Mouse (Mus musculus) monocyte, adult 2 months (primary cell): ENCODE data around the gene Crlf3.

Experiments used
- DNase-seq, 2 experiments: peaks; one replicate each; pipeline ENCODE4 v3.0.0; 2022; ENCODE audit warnings: low spot score in 2 of 2, low read depth in 1 of 2

Gene Crlf3

DNA sequence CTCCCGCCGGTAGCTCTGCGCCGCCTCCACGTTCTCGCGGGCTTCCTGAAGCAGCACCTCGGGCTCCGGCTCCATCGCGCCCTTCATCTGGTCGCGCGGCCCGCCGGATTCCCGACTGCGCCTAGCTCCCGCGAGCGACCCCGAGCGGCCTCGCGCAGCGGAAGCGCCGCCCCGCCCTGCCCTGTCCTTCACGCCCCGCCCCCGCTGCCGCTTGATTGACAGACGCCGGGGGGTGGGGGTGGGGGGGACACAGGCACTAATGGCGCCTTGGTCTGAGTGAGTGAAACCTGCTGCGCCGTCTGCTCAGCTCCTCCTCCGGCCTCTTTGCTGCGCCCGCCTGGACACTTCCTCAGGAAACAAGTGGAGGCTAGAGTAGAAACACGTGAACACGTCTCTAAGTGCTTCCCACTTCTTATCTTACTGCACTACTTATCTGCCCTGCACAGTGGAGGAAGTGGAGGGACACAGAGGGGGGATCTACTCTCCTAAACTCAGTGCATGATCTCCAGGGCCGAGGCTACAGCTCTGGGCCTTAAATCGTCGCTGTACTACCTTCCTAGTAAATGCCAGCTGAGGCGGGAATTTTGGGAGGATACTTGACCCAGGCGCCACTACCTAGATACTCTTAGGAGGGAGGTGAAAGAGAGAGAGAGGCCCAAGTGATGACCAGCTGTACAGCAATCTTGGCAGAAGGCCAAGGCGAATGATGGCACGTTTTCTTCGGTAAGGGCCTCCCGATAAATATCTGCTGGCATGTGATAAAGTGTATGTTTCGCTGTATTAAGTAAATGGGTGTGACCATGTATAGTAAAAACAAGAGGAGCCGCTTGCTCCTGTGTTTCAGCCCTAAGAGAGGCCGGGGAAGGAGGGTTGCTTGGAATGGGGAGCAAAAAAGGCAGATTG lies at the start of gene Crlf3:
Gene Crlf3 (minus strand): TSS at position 166 of the 903 bp plus-strand sequence.
- DNase-seq, result peak; percentile 79 to 89

DNA sequence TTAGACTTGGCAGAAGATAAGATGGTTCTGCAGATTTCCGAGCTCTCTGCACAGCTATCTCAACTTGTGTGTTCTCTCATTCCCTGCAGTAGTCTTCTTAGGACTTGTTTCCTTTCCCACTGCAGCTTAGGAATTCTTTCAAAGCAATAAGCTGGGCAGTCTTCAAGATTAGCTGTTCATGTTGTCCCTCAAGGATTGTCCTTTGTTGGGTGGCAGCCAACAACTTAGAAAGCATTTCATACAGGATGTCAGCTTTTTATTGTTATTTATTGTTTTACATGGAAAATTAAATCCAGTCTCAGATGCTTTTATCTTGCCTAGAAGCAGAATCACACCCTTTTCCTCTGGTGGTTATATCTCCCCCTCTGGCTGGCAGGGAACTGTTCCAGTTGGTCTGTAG lies 35.6 kb upstream of the Crlf3 start:
- DNase-seq, result no peak

DNA sequence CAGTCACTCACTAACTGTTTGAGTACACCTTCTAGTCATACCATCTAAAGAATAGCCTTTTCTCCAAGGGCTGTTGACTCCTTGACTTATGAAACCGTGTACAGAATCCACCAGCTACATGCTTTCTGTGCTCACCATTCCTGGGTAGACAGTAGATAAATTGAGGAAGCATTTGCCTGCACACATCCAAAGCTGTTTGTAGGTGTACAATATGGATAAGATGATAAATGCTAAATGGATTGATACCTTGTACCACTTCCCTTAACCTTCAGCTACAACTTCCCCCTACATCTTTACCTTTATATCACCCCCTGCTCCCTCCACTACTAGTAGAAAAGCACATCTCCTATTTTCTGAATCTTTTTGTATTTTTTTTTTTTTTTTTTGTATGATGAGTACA lies 23.6 kb upstream of the Crlf3 start:
- no peak for DNase-seq

DNA sequence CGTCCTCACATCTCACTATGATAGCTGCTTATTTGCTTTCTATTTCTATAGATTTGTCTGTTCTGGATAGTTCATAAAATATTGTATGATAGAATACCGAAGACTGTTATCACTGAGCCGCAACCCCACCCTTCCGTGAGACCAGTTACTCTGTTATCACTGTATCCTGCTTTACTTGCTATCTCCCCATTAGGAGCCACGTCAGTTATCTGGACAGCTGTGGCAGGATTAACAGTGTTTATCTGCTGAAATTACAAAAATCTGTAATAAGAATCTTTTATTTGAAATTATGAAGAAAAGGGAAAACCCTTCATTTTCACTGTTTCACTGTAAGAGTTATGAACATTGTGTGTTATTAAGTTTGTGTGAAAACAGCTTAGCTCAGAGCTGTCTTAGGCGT lies 20.5 kb upstream of the Crlf3 start:
- no peak for DNase-seq

DNA sequence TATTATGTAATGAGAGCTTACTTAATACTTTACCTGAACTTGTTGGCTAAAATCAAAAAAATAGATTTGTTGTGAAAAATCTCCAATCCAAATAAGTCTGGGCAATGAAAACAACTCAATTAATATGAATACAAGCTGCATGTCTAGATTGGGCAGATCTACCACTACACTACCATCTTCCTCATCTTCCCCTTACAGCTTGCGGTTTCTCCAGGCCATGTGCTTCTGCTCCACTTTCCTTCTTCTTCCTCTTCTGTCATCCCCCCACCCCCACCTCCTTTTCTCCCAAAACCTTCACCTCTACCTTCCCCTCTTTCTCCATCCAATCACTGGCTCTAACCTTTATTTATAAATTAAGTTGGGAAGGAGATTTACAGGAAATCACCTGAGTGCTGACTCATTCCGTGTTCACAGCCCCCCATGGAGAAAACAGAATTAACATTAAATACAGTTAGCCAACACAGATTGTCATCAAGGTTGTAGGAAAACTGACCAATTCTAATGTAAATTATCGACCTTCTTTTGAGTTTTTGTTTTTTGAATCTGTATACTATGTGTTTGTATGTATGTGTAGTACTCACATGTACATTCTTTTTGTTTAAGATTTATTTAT lies 17.8 kb upstream of the Crlf3 start:
- DNase-seq, result no peak

DNA sequence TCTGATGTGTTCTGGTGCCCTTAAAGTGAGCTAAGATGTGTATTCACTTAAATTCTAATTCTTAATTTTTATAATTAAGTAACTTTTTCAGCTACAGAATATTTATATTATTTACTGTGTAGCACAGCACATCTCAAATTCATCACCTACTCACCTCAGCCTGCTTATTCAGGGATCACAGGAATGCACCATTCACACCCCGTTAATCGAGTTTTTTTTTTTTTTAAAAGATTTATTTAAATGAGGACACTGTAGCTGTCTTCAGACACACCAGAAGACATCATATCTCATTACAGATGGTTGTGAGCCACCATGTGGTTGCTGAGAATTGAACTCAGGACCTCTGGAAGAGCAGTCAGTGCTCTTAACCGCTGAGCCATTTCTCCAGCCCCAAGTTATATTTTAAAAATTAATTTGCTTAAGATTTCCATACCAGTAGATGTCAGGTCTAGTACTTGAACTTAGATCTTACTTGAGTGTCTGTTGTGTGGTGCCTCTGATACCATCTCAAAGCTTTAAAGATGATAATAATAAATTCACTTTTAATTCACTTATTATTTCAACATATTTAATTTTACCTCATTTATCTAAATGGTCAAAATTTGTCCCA lies 9.9 kb upstream of the Crlf3 start:
- DNase-seq, result no peak

DNA sequence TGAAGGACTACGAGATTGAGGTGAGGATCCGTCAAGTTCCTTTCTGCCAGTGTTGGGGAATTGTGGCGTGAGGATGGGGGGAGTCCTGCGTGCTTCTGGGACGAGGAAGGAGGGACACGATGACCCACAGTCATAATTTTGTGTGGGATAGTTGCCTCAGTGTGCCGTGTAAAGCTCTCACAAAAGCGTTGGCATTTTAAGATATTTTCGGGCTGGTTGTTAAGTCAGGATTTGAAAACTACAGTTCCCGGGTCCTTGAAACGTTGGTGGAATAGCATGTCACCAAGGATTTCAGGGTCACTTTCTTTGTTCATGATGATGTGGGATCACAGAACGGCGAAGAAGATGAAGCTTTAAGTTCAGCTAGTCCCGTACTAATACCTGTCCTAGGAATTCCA lies 9.0 kb upstream of the Crlf3 start:
- DNase-seq, result no peak

DNA sequence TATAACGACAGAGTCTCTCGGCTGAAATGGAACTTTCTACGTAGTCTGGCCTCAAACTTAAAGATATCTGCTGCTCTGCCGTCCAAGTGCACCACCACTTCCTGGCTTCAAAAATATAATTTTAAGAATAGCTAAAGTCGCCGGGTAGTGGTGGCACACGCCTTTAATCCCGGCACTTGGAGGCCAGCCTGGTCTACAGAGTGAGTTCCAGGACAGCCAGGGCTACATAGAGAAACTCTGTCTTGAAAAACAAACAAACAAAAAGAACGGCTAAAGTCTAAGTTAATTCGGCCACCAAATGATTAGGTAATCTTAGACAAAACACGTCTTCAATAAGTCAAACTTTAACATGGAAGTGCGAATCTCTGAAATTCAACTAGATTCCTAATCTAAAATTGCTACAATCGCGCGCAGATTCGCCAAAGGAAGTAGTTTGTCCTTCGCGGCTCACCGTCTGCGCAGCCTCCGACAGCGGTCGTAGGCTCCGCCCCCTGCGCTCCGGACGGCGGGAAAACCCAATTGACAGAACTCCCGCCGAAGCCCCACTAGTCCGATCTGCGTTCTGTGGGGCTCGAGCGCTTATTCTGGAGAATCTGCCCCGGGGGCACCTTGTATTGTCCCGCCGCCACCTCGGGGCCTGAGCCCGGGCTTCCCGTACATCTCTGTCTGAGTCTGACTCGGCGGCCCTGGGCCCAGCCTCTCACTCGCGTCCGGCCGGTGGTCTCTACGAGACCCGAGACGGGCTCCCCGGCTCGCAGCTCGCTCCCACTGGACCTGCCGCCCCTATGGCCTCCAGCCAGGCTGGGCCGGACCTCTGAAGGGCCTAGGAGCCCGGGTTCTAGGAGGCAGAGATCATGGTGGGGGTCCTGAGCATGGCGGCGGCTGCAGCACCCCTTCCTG lies 8.4 kb upstream of the Crlf3 start, which contains the start of gene Atad5:
Gene Atad5 (plus strand): TSS at position 484 of the 900 bp plus-strand sequence.
- peak; percentile 40 to 78 for DNase-seq

GRCm38 (mm10) chr11:80086844-80087243 lies 6.1 kb upstream of the Crlf3 start:
- DNase-seq, result peak; percentile 64 to 88

GRCm38 (mm10) chr11:80085356-80086055 lies 4.7 kb upstream of the Crlf3 start:
- DNase-seq, result peak in 1 of 2 experiments; percentile 33

- no peak for DNase-seq
These were observed 1.1 kb upstream of the Crlf3 start for GRCm38 (mm10) chr11:80081786-80082319.

GRCm38 (mm10) chr11:80080381-80080825 lies 388 bp downstream of the Crlf3 start:
- DNase-seq, result no peak

DNA sequence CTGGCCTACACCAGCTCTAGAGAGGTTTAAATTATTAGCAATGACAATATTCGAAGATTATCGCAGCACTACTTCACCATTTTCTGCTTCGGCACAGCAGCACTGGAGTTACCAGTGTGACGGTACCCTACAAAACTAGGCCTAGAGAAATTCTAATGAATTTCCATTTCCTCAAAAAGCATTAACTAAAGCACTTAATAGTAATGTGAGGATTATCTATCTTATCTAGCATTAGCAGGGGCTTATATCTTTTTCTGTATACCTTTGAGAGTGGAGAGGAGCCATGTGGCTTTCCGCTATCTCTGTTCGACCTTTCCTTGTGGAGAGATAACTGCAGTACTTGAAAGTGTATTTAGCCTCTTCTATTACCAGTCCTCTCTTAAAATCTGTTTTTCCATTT lies 1.0 kb downstream of the Crlf3 start:
- no peak for DNase-seq

DNA sequence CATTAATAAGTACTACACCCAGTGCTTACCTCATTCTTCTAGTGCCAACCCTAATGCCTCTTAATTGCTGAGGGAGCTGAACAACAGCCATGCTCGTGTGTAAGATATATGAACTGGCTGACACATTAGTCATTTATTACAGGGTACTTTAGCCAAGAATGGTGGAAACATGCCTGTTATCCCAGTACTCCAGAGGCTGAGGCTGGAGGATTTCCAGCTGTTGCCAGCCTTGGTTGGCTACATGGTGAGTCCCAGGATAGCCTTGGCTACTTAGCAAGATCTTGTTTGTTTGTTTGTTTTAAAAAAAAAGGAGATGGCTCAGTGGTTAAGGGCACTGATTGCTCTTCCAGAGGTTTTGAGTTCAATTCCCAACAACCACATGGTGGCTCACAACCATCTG lies 2.0 kb downstream of the Crlf3 start:
- DNase-seq, result no peak

- DNase-seq, result no peak
These were observed 2.8 kb downstream of the Crlf3 start for GRCm38 (mm10) chr11:80077784-80078545.

GRCm38 (mm10) chr11:80075608-80076277 lies 5.0 kb downstream of the Crlf3 start:
- DNase-seq, result no peak

GRCm38 (mm10) chr11:80072365-80072764 lies 8.4 kb downstream of the Crlf3 start:
- no peak for DNase-seq

DNA sequence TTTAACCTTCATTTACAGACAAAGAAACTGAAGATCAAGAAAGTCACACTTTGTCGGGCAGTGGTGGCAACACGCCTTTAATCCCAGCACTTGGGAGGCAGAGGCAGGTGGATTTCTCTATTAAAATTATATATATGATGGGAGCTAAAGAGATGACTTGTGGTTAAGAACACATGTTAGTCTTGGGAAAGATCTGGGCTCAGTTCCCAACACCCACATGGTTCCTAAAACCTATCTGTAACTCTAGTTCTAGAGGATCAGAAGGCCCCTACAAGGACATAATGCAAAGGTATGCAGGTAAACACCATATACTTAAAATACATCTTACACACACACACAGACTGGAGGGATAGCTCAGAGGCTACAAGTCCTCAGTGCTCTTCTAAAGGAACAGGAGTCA lies 9.8 kb downstream of the Crlf3 start:
- no peak for DNase-seq

DNA sequence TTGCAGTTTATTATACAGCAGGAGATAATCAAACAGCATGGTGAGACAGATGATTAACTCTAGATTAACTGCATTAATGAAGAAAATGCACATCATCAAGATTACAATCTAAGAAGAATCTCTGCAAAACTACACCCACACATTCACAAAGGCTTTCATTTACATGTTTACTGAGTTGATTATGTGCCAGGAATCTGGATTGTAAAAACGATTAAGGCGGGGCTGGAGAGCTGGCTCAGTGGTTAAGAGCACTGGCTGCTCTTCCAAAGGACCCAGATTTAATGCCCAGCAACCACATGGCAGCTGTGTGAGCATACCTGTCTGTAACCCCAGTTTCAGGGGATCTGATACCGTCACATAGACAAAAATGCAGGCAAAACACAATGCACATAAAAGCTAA lies 11.0 kb downstream of the Crlf3 start:
- DNase-seq, result no peak
